Comparison of ENCODE assay signal across 7 mouse cellular contexts in genomic region chr4:98511296-98511695, GRCm38 (mm10).
DNase-seq lines count a peak whose midpoint lies in the region; ATAC-seq lines count a peak whose summit lies in the region.

No protein-coding gene starts in this region.

- no peaks in the 10 kb centered on the region for H3K27me3 ChIP-seq in midbrain, embryonic 13.5 days
- H3K27me3 ChIP-seq in midbrain, embryonic 10.5 days (ENCODE audit: low read depth, poor library complexity, severe bottlenecking): no peaks in the 10 kb centered on the region
- H3K27me3 ChIP-seq in hindbrain, embryonic 16.5 days (replicated peaks; ENCODE audit: control insufficient read depth, insufficient read depth, low read length): no peaks in the 10 kb centered on the region

- no peak overlapping the region for H3K27ac ChIP-seq in midbrain, embryonic 13.5 days
- no peak overlapping the region for H3K27ac ChIP-seq in midbrain, embryonic 10.5 days (replicated peaks)
- no peak overlapping the region for H3K27ac ChIP-seq in hindbrain, embryonic 16.5 days (ENCODE audit: low read depth, low read length)

- no peaks in the 10 kb centered on the region for H3K4me1 ChIP-seq in midbrain, embryonic 13.5 days (replicated peaks)
- H3K4me1 ChIP-seq in midbrain, embryonic 10.5 days: no peaks in the 10 kb centered on the region
- no peaks in the 10 kb centered on the region; the same call in 1 of the 2 replicates for H3K4me1 ChIP-seq in hindbrain, embryonic 16.5 days (ENCODE audit: control insufficient read depth, insufficient read depth, low read depth, low read length)

- no peak overlapping the region for H3K9ac ChIP-seq in midbrain, embryonic 13.5 days (replicated peaks)
- no peak overlapping the region for H3K9ac ChIP-seq in hindbrain, embryonic 16.5 days (ENCODE audit: low read depth, low read length)

- no peaks in the 10 kb centered on the region for H3K9me3 ChIP-seq in midbrain, embryonic 13.5 days
- H3K9me3 ChIP-seq in midbrain, embryonic 10.5 days (replicated peaks): no peaks in the 10 kb centered on the region
- no peaks in the 10 kb centered on the region for H3K9me3 ChIP-seq in hindbrain, embryonic 16.5 days (ENCODE audit: control insufficient read depth, low read length)

- no peak for DNase-seq in midbrain, embryonic 10.5 days (ENCODE audit: low spot score)
- DNase-seq in fibroblast of lung, adult 2 months (ENCODE audit: low read depth): peak; percentile 77
- peak; percentile 22 for DNase-seq in lung, postnatal 14 days
- DNase-seq in natural killer cell, adult 2 months (ENCODE audit: low spot score in 2 of 2): no peak

- ATAC-seq in midbrain, embryonic 13.5 days: peak; percentile 58
- peak; percentile 60 for ATAC-seq in hindbrain, embryonic 16.5 days
- no peak for ATAC-seq in CD4-positive, CD25-positive, alpha-beta regulatory T cell, adult 4 months

- H3K4me3 ChIP-seq in midbrain, embryonic 13.5 days (replicated peaks): no peak overlapping the region
- H3K4me3 ChIP-seq in midbrain, embryonic 10.5 days: no peak overlapping the region
- H3K4me3 ChIP-seq in hindbrain, embryonic 16.5 days (ENCODE audit: low read length): no peak overlapping the region

- WGBS in midbrain, embryonic 13.5 days: 76% methylated on average over 2 of the region's 2 CpGs
- 75% methylated on average over 2 of the region's 2 CpGs for WGBS in midbrain, embryonic 10.5 days
- WGBS in hindbrain, embryonic 16.5 days: 45% methylated on average over 2 of the region's 2 CpGs

- no peaks in the 10 kb centered on the region; the same call in 1 of the 2 replicates for H3K36me3 ChIP-seq in midbrain, embryonic 13.5 days
- no peaks in the 10 kb centered on the region for H3K36me3 ChIP-seq in midbrain, embryonic 10.5 days
- H3K36me3 ChIP-seq in hindbrain, embryonic 16.5 days (ENCODE audit: control insufficient read depth, insufficient read depth, low read length): no peaks in the 10 kb centered on the region

- no peak overlapping the region for H3K4me2 ChIP-seq in midbrain, embryonic 13.5 days (replicated peaks)
- H3K4me2 ChIP-seq in hindbrain, embryonic 16.5 days (ENCODE audit: low read length): no peak overlapping the region

Comparison
In these comparisons a context has a peak if more than half of its experiments do, and no peak if none do; other contexts are left out.
1. DNase-seq: peak in fibroblast of lung, adult 2 months (single experiment) and lung, postnatal 14 days (single experiment); none in midbrain, embryonic 10.5 days (single experiment) and natural killer cell, adult 2 months (0 of 2).